Mouse (Mus musculus) liver, embryonic 11.5 days (tissue): ENCODE measurements around the gene Entpd1. TPM values are rescaled to one million over a fixed set of nuclear protein-coding genes. Genes with fewer than 3 reads are reported as not detected.

Experiments
- ATAC-seq: fragments of 200-750 bp; cut with Nextera tagmentation; replicated peaks from 2 replicates; pipeline ENCODE4 v1.8.0; 2017; ENCODE audit warnings: moderate number of reproducible peaks, mild to moderate bottlenecking, moderate TSS enrichment, moderate library complexity; ENCODE audit not compliant: low FRiP score
- DNase-seq: peaks from one replicate; pipeline ENCODE4 v3.0.0-alpha.2; 2017; ENCODE audit warnings: low spot score
- H3K27ac ChIP-seq: fragments of 300-500 bp; sonication (generic); 2 replicates; pipeline ENCODE4 v1.5.1; 2014; ENCODE audit warnings: mild to moderate bottlenecking, low read depth, low read length, control low read depth
- H3K27me3 ChIP-seq: fragments of 300-500 bp; sonication (generic); replicated peaks from 2 replicates; pipeline ENCODE4 v1.6.1; 2014; ENCODE audit warnings: low read length, mixed read lengths; ENCODE audit not compliant: control insufficient read depth, insufficient read depth
- H3K36me3 ChIP-seq: fragments of 300-500 bp; sonication (generic); 2 replicates; pipeline ENCODE4 v1.6.1; 2014; ENCODE audit warnings: mild to moderate bottlenecking, low read length, moderate library complexity, mixed read lengths; ENCODE audit not compliant: control insufficient read depth, insufficient read depth
- H3K4me1 ChIP-seq: fragments of 300-500 bp; sonication (generic); replicated peaks from 2 replicates; pipeline ENCODE4 v1.6.1; 2014; ENCODE audit warnings: low read length, mixed read lengths; ENCODE audit not compliant: control insufficient read depth, insufficient read depth
- H3K4me2 ChIP-seq: fragments of 300-500 bp; sonication (generic); 2 replicates; pipeline ENCODE4 v1.6.1; 2014; ENCODE audit warnings: mild to moderate bottlenecking, control low read depth, moderate library complexity
- H3K4me3 ChIP-seq: fragments of 300-500 bp; sonication (generic); 2 replicates; pipeline ENCODE4 v1.5.1; 2014; ENCODE audit warnings: low read depth, low read length, control low read depth
- H3K9ac ChIP-seq: fragments of 300-500 bp; sonication (generic); 2 replicates; pipeline ENCODE4 v1.6.1; 2014; ENCODE audit warnings: low read depth, low read length, control low read depth
- H3K9me3 ChIP-seq: fragments of 300-500 bp; sonication (generic); 2 replicates; pipeline ENCODE4 v1.6.1; 2016; ENCODE audit warnings: low read length, inconsistent platforms, mixed read lengths; ENCODE audit not compliant: control insufficient read depth
- WGBS: fragments of 180-500 bp; shearing (Covaris S2); extraction: QIAGEN DNeasy Blood & Tissue Kit; methylation state at CpG from one replicate; pipeline ENCODE4 v1.1.7; 2014; 5-methylcytosine and 5-hydroxymethylcytosine counted together
- polyA plus RNA-seq: library from polyadenylated mRNA; unstranded; fragments of >200 nt; fragmentation: Nextera tagmentation; extraction: Ambion mirVana; gene quantifications from 2 replicates; pipeline ENCODE4 v1.2.1, GENCODE M21; 2014

Entpd1 gene
- polyA plus RNA-seq, 1 experiment from 2014 or later = 3.0 TPM

- 73% methylated on average over 3 of the region's 3 CpGs for WGBS
- DNase-seq = no peak
- ATAC-seq = no peak
Observed at GRCm38 (mm10) chr19:40632193-40632592, 20.0 kb downstream of the Entpd1 start.

GRCm38 (mm10) chr19:40632668-40633067 is 20.5 kb downstream of the Entpd1 start:
- H3K4me3 ChIP-seq = no peak overlapping the region
- no peak overlapping the region for H3K4me2 ChIP-seq
- H3K4me1 ChIP-seq = peaks cover 5% of the 10 kb centered on the region
- DNase-seq (no peak), ATAC-seq (no peak)
- no peak overlapping the region for H3K9ac ChIP-seq
- H3K9me3 ChIP-seq = no peaks in the 10 kb centered on the region
- WGBS = 88% methylated on average over 5 of the region's 5 CpGs
- no peaks in the 10 kb centered on the region for H3K27me3 ChIP-seq
- H3K27ac ChIP-seq = no peak overlapping the region
- H3K36me3 ChIP-seq = no peaks in the 10 kb centered on the region

More at GRCm38 (mm10) chr19:40632193-40632592, 20.0 kb downstream of the Entpd1 start:
- Histone ChIP-seq H3K27me3 (no peaks in the 10 kb centered on the region), H3K36me3 (no peaks in the 10 kb centered on the region), H3K4me3 (no peak overlapping the region), H3K9ac (no peak overlapping the region), H3K4me2 (no peak overlapping the region), H3K27ac (no peak overlapping the region), H3K4me1 (peaks cover 5% of the 10 kb centered on the region), H3K9me3 (no peaks in the 10 kb centered on the region)

DNA sequence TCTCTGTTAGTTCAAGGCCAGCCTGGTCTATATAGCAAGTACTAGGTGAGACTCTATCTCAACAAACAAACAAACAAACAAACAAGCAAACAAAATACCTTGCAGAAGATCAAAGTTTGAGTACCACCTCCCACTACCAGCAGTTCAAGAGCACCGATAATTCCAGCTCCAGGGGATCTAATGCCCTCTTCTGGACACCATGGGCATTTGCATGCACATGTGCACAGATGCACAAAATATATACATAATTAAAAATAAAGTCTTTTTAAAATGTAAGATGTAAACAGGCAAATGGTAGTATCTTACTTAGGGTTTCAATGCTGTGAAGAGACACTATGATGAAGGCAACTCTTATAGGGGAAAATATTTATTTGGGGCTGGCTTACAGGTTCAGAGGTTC is 21.0 kb downstream of the Entpd1 start:
- WGBS = 59% methylated on average over 1 of the region's 1 CpGs
- no peak overlapping the region for H3K27ac ChIP-seq

GRCm38 (mm10) chr19:40637091-40637490 is 24.9 kb downstream of the Entpd1 start:
- DNase-seq = no peak
- H3K36me3 ChIP-seq = no peaks in the 10 kb centered on the region
- peak; percentile 75; the same call in 1 of the 2 replicates for ATAC-seq
- H3K4me2 ChIP-seq = 0 out of 2 replicates have a peak overlapping the region, but pooled peaks have one; percentile 12
- no peak overlapping the region for H3K27ac ChIP-seq
- no peak overlapping the region for H3K4me3 ChIP-seq
- no peaks in the 10 kb centered on the region for H3K27me3 ChIP-seq
- no peaks in the 10 kb centered on the region for H3K9me3 ChIP-seq
- 29% methylated on average over 4 of the region's 4 CpGs for WGBS
- peaks cover 5% of the 10 kb centered on the region for H3K4me1 ChIP-seq
- H3K9ac ChIP-seq = no peak overlapping the region

More for the DNA sequence above, 21.0 kb downstream of the Entpd1 start:
- Histone ChIP-seq H3K27me3 (no peaks in the 10 kb centered on the region), H3K4me1 (peaks cover 5% of the 10 kb centered on the region), H3K4me3 (no peak overlapping the region), H3K9me3 (no peaks in the 10 kb centered on the region), H3K36me3 (no peaks in the 10 kb centered on the region), H3K4me2 (no peak overlapping the region), H3K9ac (no peak overlapping the region)
- ATAC-seq (no peak), DNase-seq (no peak)

- DNase-seq = no peak
- Histone ChIP-seq H3K4me1 (peaks cover 5% of the 10 kb centered on the region), H3K4me3 (no peak overlapping the region), H3K9me3 (no peaks in the 10 kb centered on the region), H3K9ac (no peak overlapping the region), H3K36me3 (no peaks in the 10 kb centered on the region), H3K27ac (peak overlapping the region; percentile 29; the same call in 1 of the 2 replicates), H3K4me2 (no peak overlapping the region), H3K27me3 (no peaks in the 10 kb centered on the region)
- ATAC-seq = no peak
- 48% methylated on average over 7 of the region's 7 CpGs for WGBS
Observed at GRCm38 (mm10) chr19:40637601-40638000, 25.4 kb downstream of the Entpd1 start.

DNA sequence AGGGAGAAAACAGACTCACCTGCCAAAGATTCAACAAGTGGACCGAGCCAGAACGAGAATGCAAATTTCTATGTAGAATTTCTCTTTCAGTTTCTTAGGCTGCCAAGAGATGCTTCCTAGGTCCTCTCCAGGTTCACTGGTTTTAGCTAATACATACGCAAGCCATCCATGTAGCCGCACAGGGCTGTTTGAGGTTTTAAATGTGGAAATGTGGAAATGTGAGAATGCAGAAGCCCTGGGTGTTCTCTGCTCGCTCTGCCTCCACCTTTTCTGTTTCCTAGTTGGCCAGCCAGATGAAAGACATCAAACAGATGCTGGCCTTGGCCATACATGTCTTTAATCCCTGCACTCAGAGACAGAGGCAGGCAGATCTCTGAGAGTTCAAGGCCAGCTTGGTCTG is 26.4 kb downstream of the Entpd1 start:
- Histone ChIP-seq H3K9ac (no peak overlapping the region), H3K9me3 (no peaks in the 10 kb centered on the region), H3K4me3 (no peak overlapping the region), H3K4me1 (peaks cover 5% of the 10 kb centered on the region), H3K36me3 (no peaks in the 10 kb centered on the region), H3K27ac (no peak overlapping the region), H3K27me3 (no peaks in the 10 kb centered on the region), H3K4me2 (no peak overlapping the region)
- WGBS = 87% methylated on average over 5 of the region's 5 CpGs
- DNase-seq (no peak), ATAC-seq (no peak)

- Histone ChIP-seq H3K9me3 (no peaks in the 10 kb centered on the region), H3K36me3 (no peaks in the 10 kb centered on the region), H3K4me3 (no peak overlapping the region), H3K4me2 (no peak overlapping the region), H3K27ac (no peak overlapping the region), H3K4me1 (peaks cover 5% of the 10 kb centered on the region), H3K9ac (no peak overlapping the region), H3K27me3 (no peaks in the 10 kb centered on the region)
- 67% methylated on average over 11 of the region's 11 CpGs for WGBS
- DNase-seq (no peak), ATAC-seq (no peak)
Observed at GRCm38 (mm10) chr19:40639729-40640304, 27.7 kb downstream of the Entpd1 start.

- 70% methylated on average over 2 of the region's 2 CpGs for WGBS
Observed at GRCm38 (mm10) chr19:40640799-40641198, 28.6 kb downstream of the Entpd1 start.

GRCm38 (mm10) chr19:40643846-40644245 is 31.7 kb downstream of the Entpd1 start:
- Histone ChIP-seq H3K27me3 (no peaks in the 10 kb centered on the region), H3K4me3 (no peak overlapping the region), H3K27ac (no peak overlapping the region), H3K9ac (no peak overlapping the region), H3K36me3 (no peaks in the 10 kb centered on the region), H3K4me1 (peaks cover 6% of the 10 kb centered on the region), H3K9me3 (no peaks in the 10 kb centered on the region), H3K4me2 (no peak overlapping the region)
- WGBS = 86% methylated on average over 1 of the region's 1 CpGs
- ATAC-seq (no peak), DNase-seq (no peak)

More at GRCm38 (mm10) chr19:40640799-40641198, 28.6 kb downstream of the Entpd1 start:
- H3K4me2 ChIP-seq = no peak overlapping the region
- no peaks in the 10 kb centered on the region for H3K27me3 ChIP-seq
- ATAC-seq (no peak), DNase-seq (no peak)
- H3K27ac ChIP-seq = no peak overlapping the region
- H3K4me1 ChIP-seq = peaks cover 5% of the 10 kb centered on the region
- no peaks in the 10 kb centered on the region for H3K36me3 ChIP-seq
- no peaks in the 10 kb centered on the region for H3K9me3 ChIP-seq
- H3K9ac ChIP-seq = no peak overlapping the region
- no peak overlapping the region for H3K4me3 ChIP-seq
